Mouse (Mus musculus) CH12.LX (cell line): Measurements from ENCODE around the gene Prr18. TPM values are rescaled to one million over a fixed set of nuclear protein-coding genes. Genes with fewer than 3 reads are reported as not detected.

ENCODE experiments used
- DNase-seq: peaks from one replicate; pipeline ENCODE4 v3.0.0-alpha.2; 2013; ENCODE audit errors: extremely low read depth
- H3K27ac ChIP-seq: 2 replicates; pipeline ENCODE4 v1.5.1; 2012; ENCODE audit warnings: low read depth, mild to moderate bottlenecking, control low read depth, moderate library complexity; ENCODE audit not compliant: insufficient read depth
- H3K27me3 ChIP-seq: replicated peaks from 2 replicates; pipeline ENCODE3; 2012; ENCODE audit warnings: inconsistent platforms
- H3K36me3 ChIP-seq, 2 experiments: replicated peaks in 1 of 2; 2 replicates each; pipeline versions ENCODE3 to v1.6.1; 2012; ENCODE audit warnings: inconsistent platforms in 1 of 2, low read length in 1 of 2, mild to moderate bottlenecking in 1 of 2, mixed read lengths in 1 of 2, moderate library complexity in 1 of 2; ENCODE audit not compliant: control insufficient read depth in 1 of 2, insufficient read depth in 1 of 2
- H3K4me1 ChIP-seq, 2 experiments: 2 replicates each; pipeline ENCODE4 v1.6.1; 2012; ENCODE audit warnings: inconsistent platforms in 1 of 2, moderate library complexity in 1 of 2; ENCODE audit not compliant: insufficient read depth in 2 of 2, control insufficient read depth in 1 of 2
- H3K4me2 ChIP-seq: 2 replicates; pipeline ENCODE4 v1.6.1; 2012; ENCODE audit warnings: low read depth, mild to moderate bottlenecking, control low read depth; ENCODE audit not compliant: poor library complexity, insufficient read depth, severe bottlenecking
- H3K4me3 ChIP-seq, 3 experiments: fragments of 150-350 bp in 1 of 3; sonication (generic) in 1 of 3; replicated peaks in 1 of 3; 2 replicates each; pipeline versions ENCODE3 to v1.5.1; 2011 to 2012; ENCODE audit warnings: low read depth in 2 of 3, low read length in 2 of 3, mild to moderate bottlenecking in 2 of 3, moderate library complexity in 2 of 3, control low read depth in 1 of 3, improper control_type of control experiment in 1 of 3, inconsistent platforms in 1 of 3, mixed read lengths in 1 of 3; ENCODE audit not compliant: poor library complexity in 1 of 3
- H3K79me2 ChIP-seq: replicated peaks from 2 replicates; pipeline ENCODE4 v1.6.1; 2012; ENCODE audit warnings: mild to moderate bottlenecking, moderate library complexity; ENCODE audit not compliant: control insufficient read depth, poor library complexity, insufficient read depth, severe bottlenecking; ENCODE audit errors: extremely low read depth
- H3K9ac ChIP-seq: 2 replicates; pipeline ENCODE4 v1.6.1; 2012; ENCODE audit warnings: low read depth, mild to moderate bottlenecking, control low read depth, moderate library complexity; ENCODE audit not compliant: insufficient read depth
- H3K9me3 ChIP-seq: replicated peaks from 2 replicates; pipeline ENCODE3; 2012; ENCODE audit warnings: low read length, inconsistent platforms, mixed read lengths
- BHLHE40 ChIP-seq: IDR thresholded peaks from 2 replicates; pipeline ENCODE4 v1.6.1; 2011; ENCODE audit warnings: mild to moderate bottlenecking, low read depth, low read length, improper control_type of control experiment
- CHD1 ChIP-seq: IDR thresholded peaks from 2 replicates; pipeline ENCODE4 v1.6.1; 2012; ENCODE audit warnings: low read depth, low read length, improper control_type of control experiment, inconsistent platforms
- CHD2 ChIP-seq: IDR thresholded peaks from 2 replicates; pipeline ENCODE4 v1.6.1; 2011; ENCODE audit warnings: low read length, improper control_type of control experiment
- E2F4 ChIP-seq: IDR thresholded peaks from 2 replicates; pipeline ENCODE4 v1.6.1; 2011; ENCODE audit warnings: low read depth, low read length, improper control_type of control experiment; ENCODE audit not compliant: insufficient replicate concordance
- ELF1 ChIP-seq: IDR thresholded peaks from 2 replicates; pipeline ENCODE4 v1.6.1; 2014; ENCODE audit warnings: low read depth, mild to moderate bottlenecking, inconsistent platforms, low read length, improper control_type of control experiment
- EP300 ChIP-seq: IDR thresholded peaks from 2 replicates; pipeline ENCODE4 v1.6.1; 2011; ENCODE audit warnings: low read length, improper control_type of control experiment
- ETS1 ChIP-seq: conservative IDR thresholded peaks from 2 replicates; pipeline ENCODE4 v1.6.1; 2012; ENCODE audit warnings: low read depth, mild to moderate bottlenecking, inconsistent platforms, low read length, improper control_type of control experiment, moderate library complexity
- HCFC1 ChIP-seq: IDR thresholded peaks from 2 replicates; pipeline ENCODE4 v1.6.1; 2012; ENCODE audit warnings: low read depth, mild to moderate bottlenecking, inconsistent platforms, low read length, improper control_type of control experiment
- IRF4 ChIP-seq: IDR thresholded peaks from 2 replicates; pipeline ENCODE4 v1.6.1; 2014; ENCODE audit warnings: low read depth, mild to moderate bottlenecking, inconsistent platforms, low read length, improper control_type of control experiment
- JUND ChIP-seq: conservative IDR thresholded peaks from 2 replicates; pipeline ENCODE4 v1.6.1; 2011; ENCODE audit warnings: low read depth, low read length, improper control_type of control experiment
- KAT2A ChIP-seq: IDR thresholded peaks from 2 replicates; pipeline ENCODE4 v1.6.1; 2012; ENCODE audit warnings: low read length, improper control_type of control experiment, inconsistent platforms; ENCODE audit not compliant: insufficient replicate concordance
- MAFK ChIP-seq: IDR thresholded peaks from 2 replicates; pipeline ENCODE4 v1.6.1; 2011; ENCODE audit warnings: low read length, improper control_type of control experiment; ENCODE audit not compliant: insufficient replicate concordance
- MAZ ChIP-seq: IDR thresholded peaks from 2 replicates; pipeline ENCODE4 v1.6.1; 2012; ENCODE audit warnings: low read depth, mild to moderate bottlenecking, inconsistent platforms, low read length, improper control_type of control experiment, moderate library complexity
- MXI1 ChIP-seq: IDR thresholded peaks from 2 replicates; pipeline ENCODE4 v1.6.1; 2011; ENCODE audit warnings: mild to moderate bottlenecking, low read depth, low read length, improper control_type of control experiment
- MYC ChIP-seq: IDR thresholded peaks from 2 replicates; pipeline ENCODE4 v1.6.1; 2011; ENCODE audit warnings: low read depth, mild to moderate bottlenecking, improper control_type of control experiment, low read length
- NELFE ChIP-seq: IDR thresholded peaks from 2 replicates; pipeline ENCODE4 v1.6.1; 2011; ENCODE audit warnings: low read depth, low read length, improper control_type of control experiment
- PAX5 ChIP-seq: IDR thresholded peaks from 2 replicates; pipeline ENCODE4 v1.6.1; 2012; ENCODE audit warnings: low read length, inconsistent platforms, mixed read lengths
- POLR2A ChIP-seq: IDR thresholded peaks from 2 replicates; pipeline ENCODE4 v1.6.1; 2011; ENCODE audit warnings: low read depth, mild to moderate bottlenecking, improper control_type of control experiment, low read length
- POLR2AphosphoS2 ChIP-seq: IDR thresholded peaks from 2 replicates; pipeline ENCODE4 v1.6.1; 2011; ENCODE audit warnings: low read depth, low read length, improper control_type of control experiment
- RCOR1 ChIP-seq: conservative IDR thresholded peaks from 2 replicates; pipeline ENCODE4 v1.6.1; 2012; ENCODE audit warnings: low read depth, mild to moderate bottlenecking, inconsistent platforms, low read length, improper control_type of control experiment
- SIN3A ChIP-seq: IDR thresholded peaks from 2 replicates; pipeline ENCODE4 v1.6.1; 2012; ENCODE audit warnings: low read length, improper control_type of control experiment, inconsistent platforms
- SMC3 ChIP-seq: IDR thresholded peaks from 2 replicates; pipeline ENCODE4 v1.6.1; 2011; ENCODE audit warnings: low read depth, low read length, improper control_type of control experiment
- TBP ChIP-seq: conservative IDR thresholded peaks from 2 replicates; pipeline ENCODE4 v1.6.1; 2011; ENCODE audit warnings: low read depth, low read length, improper control_type of control experiment
- TCF12 ChIP-seq: IDR thresholded peaks from 2 replicates; pipeline ENCODE4 v1.6.1; 2014; ENCODE audit warnings: low read depth, mild to moderate bottlenecking, inconsistent platforms, low read length, improper control_type of control experiment
- UBTF ChIP-seq: IDR thresholded peaks from 2 replicates; pipeline ENCODE4 v1.6.1; 2012; ENCODE audit warnings: low read depth, mild to moderate bottlenecking, inconsistent platforms, low read length, improper control_type of control experiment, moderate library complexity
- USF1 ChIP-seq: IDR thresholded peaks from 2 replicates; pipeline ENCODE4 v1.6.1; 2014; ENCODE audit warnings: low read depth, mild to moderate bottlenecking, inconsistent platforms, low read length, improper control_type of control experiment
- ZNF384 ChIP-seq: IDR thresholded peaks from 2 replicates; pipeline ENCODE4 v1.6.1; 2012; ENCODE audit warnings: low read depth, low read length, improper control_type of control experiment, inconsistent platforms
- dilution Hi-C: fragments of 300-500 bp; cut with MboI; formaldehyde crosslinking; loops from 2 replicates; pipeline ENCODE4 v1.14.3; 2020; ENCODE audit warnings: low sequenced_read_pairs; ENCODE audit not compliant: extremely low pct_unique_long_range_greater_than_20kb, extremely low pct_ligation_motif_present
- in situ Hi-C: fragments of 300-500 bp; cut with MboI; formaldehyde crosslinking; loops from 3 replicates; pipeline ENCODE4 v1.14.3; 2019; ENCODE audit warnings: low sequenced_read_pairs, low pct_ligation_motif_present, low pct_unique_long_range_greater_than_20kb, mixed read lengths
- polyA plus RNA-seq: library from polyadenylated mRNA; unstranded; fragments of >175 nt; gene quantifications from 2 replicates; pipeline ENCODE4 v1.2.1, GENCODE M21; 2012; ENCODE audit warnings: low read depth; ENCODE audit not compliant: insufficient read length
- total RNA-seq, 2 experiments: library from RNA; depleted of rRNA; stranded (reverse); fragments of 300-350 nt in 1 of 2; fragments of >200 nt in 1 of 2; gene quantifications; 2 replicates each; pipeline ENCODE4 v1.2.3; 2012 to 2014

Prr18 gene
- total and polyA plus RNA-seq, 3 experiments, result 0.07 to 0.12 (median 0.08) TPM

- no peak for TF ChIP-seq IRF4
- no peak for TF ChIP-seq USF1
These were observed 33.5 kb downstream of the Prr18 start (continued) for GRCm38 (mm10) chr17:8370634-8371229.

DNA sequence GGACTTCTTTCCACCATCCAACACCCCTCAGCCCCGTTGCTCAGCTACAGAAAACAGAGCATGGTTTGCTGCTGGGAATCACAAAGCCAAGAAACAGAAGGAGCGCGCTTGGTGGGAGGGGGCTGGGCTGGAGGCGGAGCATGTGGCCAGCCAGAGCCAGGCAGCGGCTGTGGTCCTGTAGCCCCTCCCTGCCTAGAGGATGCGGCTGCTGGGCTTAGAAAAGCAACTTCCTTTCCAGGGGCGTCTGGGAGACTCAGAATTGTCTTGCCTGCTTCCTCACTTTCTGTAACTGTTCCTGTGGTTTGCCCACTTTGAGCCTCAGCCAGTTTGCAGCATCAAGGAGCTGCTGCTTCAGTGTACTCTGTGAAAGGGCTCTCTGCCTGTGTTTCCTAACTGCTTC lies 34.6 kb downstream of the Prr18 start:
- H3K79me2 ChIP-seq, result no peaks in the 10 kb centered on the region
- H3K27me3 ChIP-seq, result no peaks in the 10 kb centered on the region
- H3K36me3 ChIP-seq, result no peaks in the 10 kb centered on the region
- no peaks in the 10 kb centered on the region for H3K9me3 ChIP-seq
- no peak overlapping the region for H3K9ac ChIP-seq
- H3K27ac ChIP-seq, result no peak overlapping the region
- in situ Hi-C loops, result loop anchor here (5.0 to 10.0 kb wide), 3 partner anchors 57 to 175 kb away; partner anchors contain the start of genes Mpc1 and Sft2d1
- H3K4me1 ChIP-seq, result peaks cover 2 to 27% of the 10 kb centered on the region in 2 experiments; a peak in 2 of 4 replicates
- peak overlapping the region; percentile 71 for H3K4me2 ChIP-seq
- H3K4me3 ChIP-seq, result peak overlapping the region in 2 of 3 experiments; percentile 41 to 50
- TF ChIP-seq CHD2, result 0 out of 2 replicates have a peak, but pooled peaks have one; percentile 29
- no peak for TF ChIP-seq CHD1
- TF ChIP-seq POLR2A, result 0 out of 2 replicates have a peak, but pooled peaks have one; percentile 23
- no peak for TF ChIP-seq UBTF
- DNase-seq, result peak; percentile 66
- dilution Hi-C loops, result no loop called here

- Histone ChIP-seq H3K4me3 (peak overlapping the region; percentile 21 to 50 (median 41)), H3K4me1 (peaks cover 0 to 25% of the 10 kb centered on the region in 2 experiments; a peak in 2 of 4 replicates), H3K9me3 (no peaks in the 10 kb centered on the region), H3K27ac (no peak overlapping the region), H3K79me2 (no peaks in the 10 kb centered on the region), H3K4me2 (peak overlapping the region; percentile 71), H3K36me3 (no peaks in the 10 kb centered on the region), H3K27me3 (no peaks in the 10 kb centered on the region), H3K9ac (no peak overlapping the region)
- in situ Hi-C loops (loop anchor here (5.0 to 10.0 kb wide), 3 partner anchors 58 to 175 kb away; partner anchors contain the start of genes Mpc1 and Sft2d1), dilution Hi-C loops (no loop called here)
- peak; percentile 85 for DNase-seq
- TF ChIP-seq TCF12 (no peak), SMC3 (peak; percentile 86), PAX5 (no peak), MXI1 (peak; percentile 62; the same call in 1 of the 2 replicates), SIN3A (no peak), ZNF384 (no peak), HCFC1 (peak; percentile 11; the same call in 1 of the 2 replicates), MAFK (no peak), EP300 (no peak), E2F4 (no peak), POLR2AphosphoS2 (no peak), MYC (peak; percentile 99), KAT2A (no peak), NELFE (no peak), JUND (no peak), RCOR1 (no peak), ELF1 (no peak), POLR2A (no peak), CHD2 (no peak), MAZ (no peak), ETS1 (no peak), USF1 (no peak; the same call in 1 of the 2 replicates), UBTF (no peak), BHLHE40 (peak; percentile 19; the same call in 1 of the 2 replicates), CHD1 (no peak), TBP (no peak)
These were observed 35.2 kb downstream of the Prr18 start for GRCm38 (mm10) chr17:8372286-8373046.
